ENCODE assay signal across 30 mouse cellular contexts in genomic region chr11:111957721-111958287, GRCm38 (mm10).
DNase-seq lines count a peak whose midpoint lies in the region; ATAC-seq and TF ChIP-seq lines count a peak whose summit lies in the region.
"Had no signal": no experiment of that assay in that cellular context is flagged by ENCODE, and none has a peak within 500 bp of the region (broad histone marks: within the 10 kb centered on the region; RNA-seq: fewer than 3 reads in every experiment).

No protein-coding gene starts in this region.

- H3K4me1 ChIP-seq in lung, embryonic 14.5 days (ENCODE audit: insufficient read depth): no peaks in the 10 kb centered on the region
- peaks cover 7% of the 10 kb centered on the region; the same call in 1 of the 2 replicates for H3K4me1 ChIP-seq in forebrain, embryonic 10.5 days
- H3K4me1 ChIP-seq: forebrain, embryonic 15.5 days; heart, embryonic 12.5 days; liver, embryonic 12.5 days; megakaryocyte, embryonic 14.5 days; neural tube, embryonic 12.5 days; stomach, embryonic 15.5 days had no signal

- no peaks in the 10 kb centered on the region for H3K27me3 ChIP-seq in lung, embryonic 14.5 days (ENCODE audit: insufficient read depth, low read length)
- H3K27me3 ChIP-seq in forebrain, embryonic 10.5 days (ENCODE audit: poor library complexity, severe bottlenecking): no peaks in the 10 kb centered on the region
- H3K27me3 ChIP-seq: forebrain, embryonic 15.5 days; heart, embryonic 12.5 days; hindbrain, embryonic 13.5 days; liver, embryonic 12.5 days; megakaryocyte, embryonic 14.5 days; midbrain, embryonic 12.5 days; neural tube, embryonic 12.5 days; stomach, embryonic 15.5 days had no signal

- TF ChIP-seq CTCF in lung, embryonic 14.5 days (IDR thresholded peaks at IDR 0.05; ENCODE audit: low read depth): no peak
- no peak for TF ChIP-seq CTCF in brain, embryonic 14.5 days (IDR thresholded peaks at IDR 0.05; ENCODE audit: borderline replicate concordance, extremely low read depth, insufficient read depth, insufficient read length)

- no peak overlapping the region for H3K27ac ChIP-seq in lung, embryonic 14.5 days (ENCODE audit: low read depth)
- no peak overlapping the region for H3K27ac ChIP-seq in forebrain, embryonic 10.5 days
- H3K27ac ChIP-seq: forebrain, embryonic 15.5 days; gastrocnemius, adult 2 months; heart, adult 2 months; hindbrain, embryonic 13.5 days; left cerebral cortex, adult 2 months; liver, embryonic 12.5 days; midbrain, embryonic 12.5 days; neural tube, embryonic 12.5 days; stomach, embryonic 15.5 days had no signal

- no peak overlapping the region for H3K4me2 ChIP-seq in lung, embryonic 14.5 days
- H3K4me2 ChIP-seq: forebrain, embryonic 15.5 days; heart, embryonic 12.5 days; hindbrain, embryonic 13.5 days; liver, embryonic 12.5 days; midbrain, embryonic 12.5 days; neural tube, embryonic 12.5 days; stomach, embryonic 15.5 days had no signal

- H3K4me3 ChIP-seq in lung, embryonic 14.5 days (ENCODE audit: low read depth, low read length): no peak overlapping the region
- H3K4me3 ChIP-seq in forebrain, embryonic 10.5 days: no peak overlapping the region
- H3K4me3 ChIP-seq: forebrain, embryonic 15.5 days; gastrocnemius, adult 2 months; heart, adult 2 months; heart, embryonic 12.5 days; hindbrain, embryonic 13.5 days; left cerebral cortex, adult 2 months; liver, embryonic 12.5 days; megakaryocyte, embryonic 14.5 days; midbrain, embryonic 12.5 days; myocyte; neural tube, embryonic 12.5 days; stomach, embryonic 15.5 days had no signal

- peak; percentile 47; the same call in 1 of the 2 replicates for ATAC-seq in lung, embryonic 14.5 days (ENCODE audit: insufficient read depth)
- ATAC-seq: forebrain, embryonic 15.5 days; inflammation-experienced regulatory T-cells, adult 6 months; liver, embryonic 12.5 days; liver, postnatal 0 days had no signal

- no peaks in the 10 kb centered on the region for H3K9me3 ChIP-seq in lung, embryonic 14.5 days (ENCODE audit: low read depth, low read length)
- H3K9me3 ChIP-seq in forebrain, embryonic 10.5 days: no peaks in the 10 kb centered on the region
- H3K9me3 ChIP-seq: forebrain, embryonic 15.5 days; G1E; hindbrain, embryonic 13.5 days; liver, embryonic 12.5 days; midbrain, embryonic 12.5 days; neural tube, embryonic 12.5 days; stomach, embryonic 15.5 days had no signal

- TF ChIP-seq POLR2A in brain, embryonic 14.5 days (IDR thresholded peaks at IDR 0.05; ENCODE audit: borderline replicate concordance, extremely low read depth, insufficient read depth, insufficient read length, poor library complexity, severe bottlenecking): no peak

- H3K9ac ChIP-seq in lung, embryonic 14.5 days: no peak overlapping the region
- H3K9ac ChIP-seq: forebrain, embryonic 15.5 days; heart, embryonic 12.5 days; hindbrain, embryonic 13.5 days; liver, embryonic 12.5 days; liver, postnatal 0 days; midbrain, embryonic 12.5 days; neural tube, embryonic 12.5 days; stomach, embryonic 15.5 days had no signal

- H3K36me3 ChIP-seq in lung, embryonic 14.5 days (ENCODE audit: insufficient read depth): no peaks in the 10 kb centered on the region
- no peaks in the 10 kb centered on the region for H3K36me3 ChIP-seq in forebrain, embryonic 10.5 days (replicated peaks)
- H3K36me3 ChIP-seq: forebrain, embryonic 15.5 days; G1E; heart, embryonic 12.5 days; hindbrain, embryonic 13.5 days; liver, embryonic 12.5 days; midbrain, embryonic 12.5 days; neural tube, embryonic 12.5 days; stomach, embryonic 15.5 days had no signal

- 51% methylated on average over 5 of the region's 5 CpGs for WGBS in lung, embryonic 14.5 days
- WGBS in forebrain, embryonic 10.5 days: 79% methylated on average over 5 of the region's 5 CpGs

- DNase-seq in lung, embryonic 14.5 days: peak; percentile 60
- no peak for DNase-seq in lung, postnatal 14 days
- peak; percentile 26 for DNase-seq in brain, embryonic 14.5 days (ENCODE audit: low read depth)
- DNase-seq in fat pad, adult 2 months (ENCODE audit: extremely low read depth, low read depth, low spot score): peak; percentile 77
- no peak for DNase-seq in forebrain, embryonic 10.5 days (ENCODE audit: extremely low spot score, low spot score)
- no peak for DNase-seq in cerebellum, postnatal 36 days
- DNase-seq in ovary, adult 18-20 months (ENCODE audit: low spot score): no peak
- DNase-seq: adrenal gland, adult 8-10 months; cerebellum, adult 9-10 months; embryo, embryonic 11 days; gastrocnemius, adult 2 months; gastrocnemius, postnatal 36 days; heart, adult 2 months; heart, postnatal 4 days; kidney, adult 11 months; kidney, postnatal 14 days; liver, postnatal 0 days; lung, postnatal 4 days had no signal

Comparison
In these comparisons a context has a peak if more than half of its experiments do, and no peak if none do; other contexts are left out.
1. DNase-seq: peak in lung, embryonic 14.5 days (single experiment), brain, embryonic 14.5 days (single experiment) and fat pad, adult 2 months (single experiment); none in lung, postnatal 14 days (single experiment), forebrain, embryonic 10.5 days (single experiment), cerebellum, postnatal 36 days (0 of 2) and ovary, adult 18-20 months (single experiment).